Mouse (Mus musculus): ENCODE measurements around the gene Krtap10-4.
"Not testable (repeated sequence)": the region's sequence is repeated elsewhere in the genome, so short reads cannot be mapped to it uniquely, and the experiment has no call there.

The Krtap10-4 gene

DNA sequence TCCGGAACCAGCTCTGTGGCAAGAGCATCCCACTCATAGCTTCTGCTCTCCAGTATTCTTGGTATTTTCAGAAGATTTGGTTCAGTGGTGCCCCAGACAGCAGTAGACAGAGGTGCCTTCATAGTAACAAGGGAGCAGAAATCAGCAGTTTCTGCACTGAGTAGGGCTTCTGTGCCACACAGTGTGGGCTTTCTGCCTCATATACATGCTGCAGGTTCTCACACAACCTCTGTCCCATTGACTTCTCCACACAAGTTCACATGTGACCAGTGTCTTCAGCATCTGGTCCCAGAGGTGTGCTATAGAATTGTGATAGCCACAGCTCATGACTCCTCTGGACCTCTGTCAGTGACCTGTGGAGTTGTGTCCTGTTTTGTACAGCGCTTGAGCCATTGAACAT is 38.3 kb downstream of the Krtap10-4 start:
- no peak for DNase-seq (ENCODE audit: low read depth, low spot score)

DNA sequence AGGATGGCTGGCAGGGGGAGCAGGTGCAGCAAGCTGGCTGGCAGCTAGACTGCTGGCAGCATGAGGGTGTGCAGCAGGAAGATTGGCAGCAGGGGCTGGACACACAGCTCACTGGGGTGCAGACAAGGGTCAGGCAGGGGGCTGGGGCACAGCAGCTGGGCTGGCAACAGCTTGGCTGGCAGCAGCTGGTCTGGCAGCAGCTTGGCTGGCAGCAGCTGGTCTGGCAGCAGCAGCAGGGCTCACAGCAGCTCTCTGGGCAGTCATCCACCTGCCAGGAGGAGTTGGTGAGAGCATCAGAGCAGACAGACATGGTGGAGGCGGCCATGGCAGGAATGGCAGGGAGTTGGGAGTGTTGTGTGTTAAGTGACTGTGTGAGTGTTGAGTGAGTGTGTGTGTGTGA is 39.0 kb downstream of the Krtap10-4 start, which contains the start of gene Gm7137:
Gene Gm7137 (minus strand): TSS at position 325 of the 400 bp plus-strand sequence.
- not testable (repeated sequence) for DNase-seq (ENCODE audit: low read depth, low spot score)

DNA sequence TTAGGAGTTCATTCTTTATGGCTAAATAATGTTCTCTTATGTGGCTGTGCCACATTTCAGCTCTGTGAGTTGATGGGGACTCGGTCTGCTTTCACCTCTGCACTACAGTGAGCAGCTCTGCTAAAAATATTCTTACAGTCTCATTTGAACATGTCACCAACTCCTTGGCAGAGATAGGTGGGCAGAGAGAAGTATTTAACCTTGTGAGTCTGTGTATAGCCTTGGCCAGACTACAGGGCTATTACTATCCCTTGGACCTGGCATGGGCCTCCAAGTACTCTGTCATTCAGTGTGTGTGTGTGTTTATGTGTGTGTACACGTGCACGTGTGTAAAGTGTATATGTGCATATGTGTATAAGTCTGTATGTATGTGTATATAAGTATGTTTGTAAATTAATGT is 43.5 kb downstream of the Krtap10-4 start:
- not testable (repeated sequence) for DNase-seq (ENCODE audit: low read depth, low spot score)

GRCm38 (mm10) chr10:77782442-77782841 is 44.5 kb downstream of the Krtap10-4 start, which contains the start of gene Gm3250:
Gm3250 (minus strand) TSS chr10:77782542.
- DNase-seq (ENCODE audit: low read depth, low spot score): not testable (repeated sequence)

DNA sequence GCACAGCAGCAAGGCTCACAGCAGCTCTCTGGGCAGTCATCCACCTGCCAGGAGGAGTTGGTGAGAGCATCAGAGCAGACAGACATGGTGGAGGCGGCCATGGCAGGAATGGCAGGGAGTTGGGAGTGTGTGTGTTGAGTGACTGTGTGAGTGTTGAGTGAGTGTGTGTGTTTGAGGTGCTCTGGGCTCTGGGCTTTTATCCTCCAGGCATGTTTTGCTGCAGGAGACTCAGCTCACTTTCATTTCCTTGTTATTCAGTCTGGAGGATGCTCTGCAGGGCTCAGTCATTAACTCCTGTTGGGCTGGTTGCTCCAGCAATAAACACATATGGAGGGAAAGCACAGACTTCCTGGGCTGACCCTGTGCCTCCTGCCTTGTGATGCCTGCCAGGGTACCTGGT is 50.1 kb downstream of the Krtap10-4 start, which contains the start of gene Gm7138:
Gene Gm7138 (minus strand): TSS at position 101 of the 400 bp plus-strand sequence.
- not testable (repeated sequence) for DNase-seq (ENCODE audit: low read depth, low spot score)

All from skeletal muscle tissue, adult 2 months (tissue).